Mouse (Mus musculus) forebrain, embryonic 12.5 days (tissue): ENCODE measurements at regions not wholly inside any gene's neighbourhood (a gene's known extent, or its start where the extent isn't known, plus 50 kb on each side); places are given as distances from the start of the nearest gene placed in this dataset.

Source experiments
- ATAC-seq: fragments of 200-750 bp; cut with Nextera tagmentation; 2 replicates; pipeline ENCODE4 v1.8.0; 2017; ENCODE audit warnings: moderate TSS enrichment; ENCODE audit not compliant: low FRiP score
- H3K27ac ChIP-seq: fragments of 300-500 bp; sonication (generic); 2 replicates; pipeline ENCODE4 v1.5.1; 2016; ENCODE audit warnings: mild to moderate bottlenecking
- H3K27me3 ChIP-seq: fragments of 300-500 bp; sonication (generic); 2 replicates; pipeline ENCODE4 v1.6.1; 2016; ENCODE audit warnings: mild to moderate bottlenecking
- H3K36me3 ChIP-seq: fragments of 300-500 bp; sonication (generic); replicated peaks from 2 replicates; pipeline ENCODE4 v1.6.1; 2016; ENCODE audit warnings: mild to moderate bottlenecking
- H3K4me1 ChIP-seq: fragments of 300-500 bp; sonication (generic); 2 replicates; pipeline ENCODE4 v1.6.1; 2016
- H3K4me2 ChIP-seq: fragments of 300-500 bp; sonication (generic); 2 replicates; pipeline ENCODE4 v1.6.1; 2016; ENCODE audit warnings: mild to moderate bottlenecking, moderate library complexity
- H3K4me3 ChIP-seq: fragments of 300-500 bp; sonication (generic); replicated peaks from 2 replicates; pipeline ENCODE4 v1.5.1; 2016; ENCODE audit warnings: mild to moderate bottlenecking
- H3K9ac ChIP-seq: fragments of 300-500 bp; sonication (generic); 2 replicates; pipeline ENCODE4 v1.6.1; 2016; ENCODE audit warnings: mild to moderate bottlenecking
- H3K9me3 ChIP-seq: fragments of 300-500 bp; sonication (generic); 2 replicates; pipeline ENCODE4 v1.6.1; 2016
- WGBS: fragments of 180-500 bp; shearing (Covaris S2); methylation state at CpG from one replicate; pipeline ENCODE4 v1.1.7; 2016; 5-methylcytosine and 5-hydroxymethylcytosine counted together

GRCm38 (mm10) chr14:25248941-25249340 lies 210.0 kb upstream of the Zmiz1 start:
- no peaks in the 10 kb centered on the region for H3K27me3 ChIP-seq
- WGBS: 94% methylated on average over 3 of the region's 3 CpGs
- no peak overlapping the region for H3K4me2 ChIP-seq
- ATAC-seq: no peak
- no peak overlapping the region for H3K27ac ChIP-seq
- no peaks in the 10 kb centered on the region for H3K9me3 ChIP-seq
- H3K36me3 ChIP-seq: no peaks in the 10 kb centered on the region
- H3K4me3 ChIP-seq: no peak overlapping the region
- H3K4me1 ChIP-seq: peaks cover 2% of the 10 kb centered on the region; the same call in 1 of the 2 replicates
- no peak overlapping the region for H3K9ac ChIP-seq

GRCm38 (mm10) chr14:25253016-25253850 lies 205.8 kb upstream of the Zmiz1 start:
- ATAC-seq: no peak
- Histone ChIP-seq H3K27ac (no peak overlapping the region), H3K4me2 (no peak overlapping the region), H3K4me1 (no peaks in the 10 kb centered on the region), H3K36me3 (no peaks in the 10 kb centered on the region), H3K9me3 (no peaks in the 10 kb centered on the region), H3K4me3 (no peak overlapping the region), H3K27me3 (no peaks in the 10 kb centered on the region), H3K9ac (no peak overlapping the region)
- 92% methylated on average over 15 of the region's 15 CpGs for WGBS

- no peak for ATAC-seq
- no peak overlapping the region for H3K4me2 ChIP-seq
- no peak overlapping the region for H3K9ac ChIP-seq
- H3K4me3 ChIP-seq: no peak overlapping the region
- H3K27me3 ChIP-seq: no peaks in the 10 kb centered on the region
- no peaks in the 10 kb centered on the region for H3K9me3 ChIP-seq
- no peak overlapping the region for H3K27ac ChIP-seq
- WGBS: 95% methylated on average over 1 of the region's 1 CpGs
- H3K36me3 ChIP-seq: no peaks in the 10 kb centered on the region
- H3K4me1 ChIP-seq: peaks cover 13% of the 10 kb centered on the region
Observed at GRCm38 (mm10) chr14:25263121-25263520, 195.9 kb upstream of the Zmiz1 start.

- H3K4me1 ChIP-seq: peaks cover 35% of the 10 kb centered on the region
- no peak for ATAC-seq
- H3K27me3 ChIP-seq: peaks cover 12% of the 10 kb centered on the region
- H3K9me3 ChIP-seq: no peaks in the 10 kb centered on the region
- H3K36me3 ChIP-seq: no peaks in the 10 kb centered on the region
- H3K4me3 ChIP-seq: no peak overlapping the region
- H3K9ac ChIP-seq: no peak overlapping the region
- no peak overlapping the region for H3K27ac ChIP-seq
- no peak overlapping the region for H3K4me2 ChIP-seq
- WGBS: 42% methylated on average over 4 of the region's 4 CpGs
Observed at GRCm38 (mm10) chr14:25266846-25267245, 192.1 kb upstream of the Zmiz1 start.

- no peak overlapping the region for H3K27ac ChIP-seq
- H3K9me3 ChIP-seq: no peaks in the 10 kb centered on the region
- peaks cover 39% of the 10 kb centered on the region for H3K4me1 ChIP-seq
- no peaks in the 10 kb centered on the region for H3K36me3 ChIP-seq
- H3K4me2 ChIP-seq: no peak overlapping the region
- WGBS: 71% methylated on average over 13 of the region's 13 CpGs
- no peak overlapping the region for H3K9ac ChIP-seq
- no peak for ATAC-seq
- H3K4me3 ChIP-seq: no peak overlapping the region
- H3K27me3 ChIP-seq: peaks cover 14% of the 10 kb centered on the region
Observed at GRCm38 (mm10) chr14:25268090-25268631, 190.8 kb upstream of the Zmiz1 start.

- H3K4me1 ChIP-seq: peaks cover 40% of the 10 kb centered on the region
- peak; percentile 78 for ATAC-seq
- WGBS: 18% methylated on average over 11 of the region's 11 CpGs
- no peak overlapping the region for H3K4me3 ChIP-seq
- no peak overlapping the region for H3K9ac ChIP-seq
- peaks cover 25% of the 10 kb centered on the region for H3K27me3 ChIP-seq
- H3K36me3 ChIP-seq: no peaks in the 10 kb centered on the region
- H3K4me2 ChIP-seq: no peak overlapping the region
- peak overlapping the region; percentile 32; the same call in 1 of the 2 replicates for H3K27ac ChIP-seq
- no peaks in the 10 kb centered on the region for H3K9me3 ChIP-seq
Observed at GRCm38 (mm10) chr14:25270227-25270876, 188.6 kb upstream of the Zmiz1 start.

- H3K36me3 ChIP-seq: no peaks in the 10 kb centered on the region
- no peak overlapping the region for H3K9ac ChIP-seq
- H3K9me3 ChIP-seq: no peaks in the 10 kb centered on the region
- no peak overlapping the region for H3K4me3 ChIP-seq
- H3K4me2 ChIP-seq: no peak overlapping the region
- peaks cover 25% of the 10 kb centered on the region for H3K27me3 ChIP-seq
- no peak overlapping the region for H3K27ac ChIP-seq
- WGBS: 74% methylated on average over 11 of the region's 11 CpGs
- ATAC-seq: no peak
- H3K4me1 ChIP-seq: peaks cover 35% of the 10 kb centered on the region
Observed at GRCm38 (mm10) chr14:25272366-25273156, 186.4 kb upstream of the Zmiz1 start.

- Histone ChIP-seq H3K9me3 (no peaks in the 10 kb centered on the region), H3K4me2 (no peak overlapping the region), H3K36me3 (no peaks in the 10 kb centered on the region), H3K27me3 (peaks cover 18% of the 10 kb centered on the region), H3K4me1 (peaks cover 28% of the 10 kb centered on the region), H3K27ac (no peak overlapping the region), H3K4me3 (no peak overlapping the region), H3K9ac (no peak overlapping the region)
- no peak for ATAC-seq
Observed at GRCm38 (mm10) chr14:25279751-25280150, 179.2 kb upstream of the Zmiz1 start.

- Histone ChIP-seq H3K27ac (no peak overlapping the region), H3K9me3 (no peaks in the 10 kb centered on the region), H3K27me3 (peaks cover 16% of the 10 kb centered on the region; the same call in 1 of the 2 replicates), H3K36me3 (no peaks in the 10 kb centered on the region), H3K9ac (no peak overlapping the region), H3K4me1 (0 out of 2 replicates have a peak, but pooled peaks cover 5% of the 10 kb centered on the region), H3K4me2 (no peak overlapping the region), H3K4me3 (no peak overlapping the region)
- ATAC-seq: no peak
- 71% methylated on average over 1 of the region's 1 CpGs for WGBS
Observed at GRCm38 (mm10) chr14:25292557-25292956, 166.4 kb upstream of the Zmiz1 start.

GRCm38 (mm10) chr14:25294226-25294625 lies 164.8 kb upstream of the Zmiz1 start:
- ATAC-seq: no peak
- 0 out of 2 replicates have a peak, but pooled peaks cover 5% of the 10 kb centered on the region for H3K4me1 ChIP-seq
- H3K4me2 ChIP-seq: no peak overlapping the region
- no peaks in the 10 kb centered on the region for H3K9me3 ChIP-seq
- H3K27ac ChIP-seq: no peak overlapping the region
- H3K9ac ChIP-seq: no peak overlapping the region
- no peak overlapping the region for H3K4me3 ChIP-seq
- H3K27me3 ChIP-seq: peaks cover 25% of the 10 kb centered on the region
- H3K36me3 ChIP-seq: no peaks in the 10 kb centered on the region
- WGBS: 64% methylated on average over 4 of the region's 4 CpGs

- H3K27me3 ChIP-seq: peaks cover 40% of the 10 kb centered on the region
- no peak for ATAC-seq
Observed at GRCm38 (mm10) chr14:25295688-25296350, 163.2 kb upstream of the Zmiz1 start.

More at GRCm38 (mm10) chr14:25295688-25296350, 163.2 kb upstream of the Zmiz1 start:
- Histone ChIP-seq H3K9me3 (no peaks in the 10 kb centered on the region), H3K27ac (no peak overlapping the region), H3K36me3 (no peaks in the 10 kb centered on the region), H3K9ac (no peak overlapping the region), H3K4me1 (0 out of 2 replicates have a peak, but pooled peaks cover 7% of the 10 kb centered on the region), H3K4me3 (no peak overlapping the region), H3K4me2 (no peak overlapping the region)
- 47% methylated on average over 5 of the region's 5 CpGs for WGBS
